Mouse (Mus musculus) right cerebral cortex, postnatal 14 days (tissue): ENCODE data around the gene Ifna7.
"Not testable (repeated sequence)": the region's sequence is repeated elsewhere in the genome, so short reads cannot be mapped to it uniquely, and the experiment has no call there.

Experiments
- DNase-seq: peaks from one replicate; pipeline ENCODE4 v3.0.0; 2022

Gene Ifna7

GRCm38 (mm10) chr4:88815928-88816327, at the start of gene Ifna7:
Gene Ifna7, plus strand, starts transcription at chr4:88816228.
- no peak for DNase-seq

DNA sequence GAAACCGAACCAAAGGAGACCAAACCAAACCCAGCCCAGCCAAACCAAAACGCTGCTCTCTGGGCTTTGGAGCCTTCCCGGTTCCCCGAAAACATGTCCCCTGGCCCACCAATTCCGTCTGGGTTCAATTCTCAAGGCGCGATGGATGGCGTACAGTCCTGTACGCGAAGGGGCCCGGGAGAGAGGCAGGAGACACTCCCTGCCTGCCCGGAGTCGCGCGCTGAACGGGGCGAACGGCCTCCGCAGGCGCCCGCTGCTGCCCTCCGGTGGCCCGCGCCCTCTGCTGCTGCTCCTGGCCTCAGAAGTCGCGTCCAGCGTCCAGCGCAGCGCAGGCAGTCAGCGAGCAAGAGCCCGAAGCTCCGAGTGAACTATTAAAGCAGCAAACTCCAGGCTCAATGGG, 42.5 kb upstream of the Ifna7 start, which contains the start of gene Gm13290:
Gm13290 (plus strand) TSS at position 301 of the 400 bp plus-strand sequence.
- DNase-seq, result not testable (repeated sequence)

DNA sequence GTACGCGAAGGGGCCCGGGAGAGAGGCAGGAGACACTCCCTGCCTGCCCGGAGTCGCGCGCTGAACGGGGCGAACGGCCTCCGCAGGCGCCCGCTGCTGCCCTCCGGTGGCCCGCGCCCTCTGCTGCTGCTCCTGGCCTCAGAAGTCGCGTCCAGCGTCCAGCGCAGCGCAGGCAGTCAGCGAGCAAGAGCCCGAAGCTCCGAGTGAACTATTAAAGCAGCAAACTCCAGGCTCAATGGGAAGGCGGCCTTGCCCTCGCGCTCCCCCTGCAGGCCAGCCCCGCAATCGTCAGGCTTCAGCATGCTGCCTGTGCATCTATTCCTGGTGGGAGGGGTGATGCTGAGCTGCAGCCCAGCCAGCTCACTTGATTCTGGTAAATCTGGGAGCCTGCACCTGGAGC, 39.4 kb upstream of the Ifna7 start, which contains the start of gene Gm13289:
Gm13289 (plus strand) TSS at position 301 of the 400 bp plus-strand sequence.
- DNase-seq, result not testable (repeated sequence)

GRCm38 (mm10) chr4:88779550-88779949, 36.5 kb upstream of the Ifna7 start, which contains the start of gene Gm13272:
Gene Gm13272, plus strand, starts transcription at chr4:88779850.
- not testable (repeated sequence) for DNase-seq

DNA sequence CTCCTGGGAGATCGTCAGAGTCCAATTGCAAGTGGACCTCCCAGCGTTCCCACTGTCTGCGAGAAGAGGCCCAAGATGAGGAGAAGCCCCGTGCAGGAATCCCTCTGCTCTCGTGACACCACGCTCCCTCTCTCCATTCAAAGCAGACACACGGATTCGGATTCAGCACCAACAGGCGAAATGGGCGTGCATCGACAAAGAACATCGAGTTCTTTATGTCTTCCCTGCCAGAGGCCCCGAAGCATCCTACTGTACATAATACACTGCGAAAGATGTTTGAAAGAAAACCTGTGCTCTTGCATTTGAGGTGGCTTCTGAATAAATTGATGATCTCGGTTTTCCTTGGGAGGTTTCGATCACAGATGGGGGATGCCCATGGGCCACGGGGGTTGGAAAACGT, 35.7 kb upstream of the Ifna7 start:
- DNase-seq, result not testable (repeated sequence)

- DNase-seq, result not testable (repeated sequence)
These were observed 34.2 kb upstream of the Ifna7 start, which contains the start of gene Ifnz for GRCm38 (mm10) chr4:88781831-88782230. Gene Ifnz, plus strand, starts transcription at chr4:88782131.

- not testable (repeated sequence) for DNase-seq
These were observed 33.7 kb upstream of the Ifna7 start for GRCm38 (mm10) chr4:88782335-88782734.

DNA sequence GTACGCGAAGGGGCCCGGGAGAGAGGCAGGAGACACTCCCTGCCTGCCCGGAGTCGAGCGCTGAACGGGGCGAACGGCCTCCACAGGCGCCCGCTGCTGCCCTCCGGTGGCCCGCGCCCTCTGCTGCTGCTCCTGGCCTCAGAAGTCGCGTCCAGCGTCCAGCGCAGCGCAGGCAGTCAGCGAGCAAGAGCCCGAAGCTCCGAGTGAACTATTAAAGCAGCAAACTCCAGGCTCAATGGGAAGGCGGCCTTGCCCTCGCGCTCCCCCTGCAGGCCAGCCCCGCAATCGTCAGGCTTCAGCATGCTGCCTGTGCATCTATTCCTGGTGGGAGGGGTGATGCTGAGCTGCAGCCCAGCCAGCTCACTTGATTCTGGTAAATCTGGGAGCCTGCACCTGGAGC, 30.6 kb upstream of the Ifna7 start, which contains the start of gene Gm13276:
Gm13276 (plus strand) TSS at position 301 of the 400 bp plus-strand sequence.
- DNase-seq, result not testable (repeated sequence)

- DNase-seq, result peak; percentile 48
These were observed 27.6 kb upstream of the Ifna7 start, which contains the start of gene Gm13277 for GRCm38 (mm10) chr4:88788402-88788801. Gene Gm13277, plus strand, starts transcription at chr4:88788632.

- DNase-seq, result not testable (repeated sequence)
These were observed 24.8 kb upstream of the Ifna7 start, which contains the start of gene Gm13278 for GRCm38 (mm10) chr4:88791250-88791649. Gene Gm13278, plus strand, starts transcription at chr4:88791550.

GRCm38 (mm10) chr4:88793936-88794675, 21.9 kb upstream of the Ifna7 start, which contains the start of gene Gm13275:
Gene Gm13275, plus strand, starts transcription at chr4:88794487.
- peak; percentile 6 for DNase-seq

DNA sequence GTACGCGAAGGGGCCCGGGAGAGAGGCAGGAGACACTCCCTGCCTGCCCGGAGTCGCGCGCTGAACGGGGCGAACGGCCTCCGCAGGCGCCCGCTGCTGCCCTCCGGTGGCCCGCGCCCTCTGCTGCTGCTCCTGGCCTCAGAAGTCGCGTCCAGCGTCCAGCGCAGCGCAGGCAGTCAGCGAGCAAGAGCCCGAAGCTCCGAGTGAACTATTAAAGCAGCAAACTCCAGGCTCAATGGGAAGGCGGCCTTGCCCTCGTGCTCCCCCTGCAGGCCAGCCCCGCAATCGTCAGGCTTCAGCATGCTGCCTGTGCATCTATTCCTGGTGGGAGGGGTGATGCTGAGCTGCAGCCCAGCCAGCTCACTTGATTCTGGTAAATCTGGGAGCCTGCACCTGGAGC, 18.9 kb upstream of the Ifna7 start, which contains the start of gene Gm13279:
Gm13279 (plus strand) TSS at position 301 of the 400 bp plus-strand sequence.
- DNase-seq, result not testable (repeated sequence)

GRCm38 (mm10) chr4:88799365-88799764, 16.7 kb upstream of the Ifna7 start, which contains the start of gene Gm13285:
Gene Gm13285, plus strand, starts transcription at chr4:88799665.
- DNase-seq, result not testable (repeated sequence)

- not testable (repeated sequence) for DNase-seq
These were observed 13.1 kb upstream of the Ifna7 start, which contains the start of gene Gm13287 for GRCm38 (mm10) chr4:88802954-88803353. Gene Gm13287, plus strand, starts transcription at chr4:88803254.

GRCm38 (mm10) chr4:88805231-88805630, 10.8 kb upstream of the Ifna7 start, which contains the start of gene Gm13288:
Gene Gm13288, plus strand, starts transcription at chr4:88805531.
- DNase-seq, result not testable (repeated sequence)

- not testable (repeated sequence) for DNase-seq
These were observed 10.3 kb upstream of the Ifna7 start for GRCm38 (mm10) chr4:88805761-88806160.

GRCm38 (mm10) chr4:88819659-88820058, 3.6 kb downstream of the Ifna7 start, which contains the start of gene Ifna11:
Gene Ifna11, plus strand, starts transcription at chr4:88819959.
- no peak for DNase-seq

DNA sequence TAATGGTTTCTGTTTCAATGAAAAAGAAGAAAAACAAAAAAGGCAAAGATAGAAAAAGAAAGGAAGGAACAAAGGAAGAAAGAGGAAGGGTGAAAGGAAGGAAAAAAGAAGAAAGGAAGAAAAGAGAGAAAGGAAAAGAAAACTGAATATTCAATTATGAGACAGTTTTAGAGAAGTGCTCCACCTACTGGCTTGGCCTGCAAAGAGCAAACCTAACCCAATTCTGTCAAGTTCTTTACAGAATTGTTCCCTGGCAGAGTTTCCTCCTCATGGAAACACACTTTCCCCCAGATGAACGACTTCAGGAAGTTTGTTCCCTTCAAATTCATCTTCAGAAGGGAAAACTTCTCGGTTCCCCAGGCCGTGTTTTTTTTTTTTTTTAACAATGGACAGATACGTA, 7.0 kb downstream of the Ifna7 start:
- DNase-seq, result no peak

GRCm38 (mm10) chr4:88827116-88827515, 11.1 kb downstream of the Ifna7 start, which contains the start of gene Ifna6:
Gene Ifna6, plus strand, starts transcription at chr4:88827416.
- DNase-seq, result not testable (repeated sequence)

- peak; percentile 28 for DNase-seq
These were observed 14.5 kb downstream of the Ifna7 start for GRCm38 (mm10) chr4:88830523-88830922.

- not testable (repeated sequence) for DNase-seq
These were observed 19.2 kb downstream of the Ifna7 start, which contains the start of gene Ifna5 for GRCm38 (mm10) chr4:88835225-88835624. Gene Ifna5, plus strand, starts transcription at chr4:88835525.

GRCm38 (mm10) chr4:88838828-88839227, 22.8 kb downstream of the Ifna7 start:
- no peak for DNase-seq

GRCm38 (mm10) chr4:88840058-88840457, 24.0 kb downstream of the Ifna7 start:
- DNase-seq, result no peak
